Mouse (Mus musculus) myocyte (in vitro differentiated cells): ENCODE measurements around the gene Dact3. TPM values are rescaled to one million over a fixed set of nuclear protein-coding genes. Genes with fewer than 3 reads are reported as not detected.

Source experiments
- H3K27me3 ChIP-seq: one replicate; pipeline ENCODE4 v1.6.1; 2011; ENCODE audit not compliant: control insufficient read depth, insufficient read depth, insufficient read length
- H3K36me3 ChIP-seq: one replicate; pipeline ENCODE4 v1.6.1; 2011; ENCODE audit not compliant: control insufficient read depth, insufficient read depth
- H3K4me2 ChIP-seq: one replicate; pipeline ENCODE4 v1.6.1; 2011; ENCODE audit warnings: low read depth, control low read depth
- H3K4me3 ChIP-seq: one replicate; pipeline ENCODE4 v1.5.1; 2011; ENCODE audit warnings: mild to moderate bottlenecking, control low read depth, moderate library complexity
- H3K79me2 ChIP-seq: one replicate; pipeline ENCODE4 v1.6.1; 2011; ENCODE audit not compliant: control insufficient read depth, insufficient read depth
- H3ac ChIP-seq: one replicate; pipeline ENCODE4 v1.6.1; 2011; ENCODE audit not compliant: control insufficient read depth, insufficient read length
- CEBPB ChIP-seq: IDR thresholded peaks from 2 replicates; pipeline ENCODE4 v1.6.1; 2011; ENCODE audit warnings: mild to moderate bottlenecking, moderate library complexity; ENCODE audit not compliant: poor library complexity, insufficient read depth, severe bottlenecking
- E2F4 ChIP-seq: IDR thresholded peaks from one replicate; pipeline ENCODE4 v1.6.1; 2011; ENCODE audit warnings: mild to moderate bottlenecking, control low read depth, moderate library complexity; ENCODE audit not compliant: insufficient read depth
- MAX ChIP-seq: IDR thresholded peaks from one replicate; pipeline ENCODE4 v1.6.1; 2011; ENCODE audit warnings: low read depth, mild to moderate bottlenecking, control low read depth
- MYOD1 ChIP-seq, 3 experiments: IDR thresholded peaks; one replicate each; pipeline ENCODE4 v1.6.1; 2011; ENCODE audit warnings: control low read depth in 2 of 3, low read depth in 2 of 3, mild to moderate bottlenecking in 2 of 3, moderate library complexity in 1 of 3; ENCODE audit not compliant: insufficient read length in 2 of 3, control insufficient read depth in 1 of 3
- MYOG ChIP-seq, 3 experiments: IDR thresholded peaks; one replicate each; pipeline ENCODE4 v1.6.1; 2011; ENCODE audit warnings: control low read depth in 2 of 3, low read depth in 2 of 3, mild to moderate bottlenecking in 2 of 3; ENCODE audit not compliant: insufficient read length in 2 of 3, control insufficient read depth in 1 of 3, insufficient read depth in 1 of 3
- POLR2A ChIP-seq: IDR thresholded peaks from one replicate; pipeline ENCODE4 v1.6.1; 2011; ENCODE audit warnings: low read depth, mild to moderate bottlenecking, control low read depth, moderate library complexity; ENCODE audit not compliant: insufficient read length
- POLR2AphosphoS2 ChIP-seq: IDR thresholded peaks from one replicate; pipeline ENCODE4 v1.6.1; 2011; ENCODE audit warnings: low read depth, control low read depth; ENCODE audit not compliant: insufficient read length
- REST ChIP-seq: IDR thresholded peaks from one replicate; pipeline ENCODE4 v1.6.1; 2011; ENCODE audit warnings: mild to moderate bottlenecking, control low read depth, moderate library complexity; ENCODE audit not compliant: insufficient read depth, insufficient read length
- SRF ChIP-seq: IDR thresholded peaks from one replicate; pipeline ENCODE4 v1.6.1; 2011; ENCODE audit warnings: low read depth; ENCODE audit not compliant: control insufficient read depth, insufficient read length
- TCF12 ChIP-seq: IDR thresholded peaks from one replicate; pipeline ENCODE4 v1.6.1; 2011; ENCODE audit warnings: mild to moderate bottlenecking, control low read depth; ENCODE audit not compliant: poor library complexity, insufficient read depth, severe bottlenecking
- TCF3 ChIP-seq: IDR thresholded peaks from one replicate; pipeline ENCODE4 v1.6.1; 2011; ENCODE audit warnings: low read depth, control low read depth; ENCODE audit not compliant: insufficient read length
- USF1 ChIP-seq: IDR thresholded peaks from one replicate; pipeline ENCODE4 v1.6.1; 2011; ENCODE audit warnings: low read depth, mild to moderate bottlenecking, control low read depth, moderate library complexity
- polyA plus RNA-seq: library from polyadenylated mRNA; unstranded; fragments of >200 nt; fragmentation: generic; extraction: Trizol; gene quantifications from one replicate; pipeline ENCODE4 v1.2.1, GENCODE M21; 2012; ENCODE audit warnings: missing spikeins

The Dact3 gene
- polyA plus RNA-seq, 1 experiment: 10.0 TPM

- Histone ChIP-seq H3K27me3 (no peaks in the 10 kb centered on the region), H3ac (no peak overlapping the region), H3K4me2 (no peak overlapping the region), H3K4me3 (no peak overlapping the region), H3K79me2 (peaks cover under 1% of the 10 kb centered on the region), H3K36me3 (peaks cover 3% of the 10 kb centered on the region)
- TF ChIP-seq TCF12: no peak
- TF ChIP-seq POLR2AphosphoS2: peak; percentile 51
Measured at GRCm38 (mm10) chr7:16914453-16915343, 39.6 kb downstream of the Dact3 start.

DNA sequence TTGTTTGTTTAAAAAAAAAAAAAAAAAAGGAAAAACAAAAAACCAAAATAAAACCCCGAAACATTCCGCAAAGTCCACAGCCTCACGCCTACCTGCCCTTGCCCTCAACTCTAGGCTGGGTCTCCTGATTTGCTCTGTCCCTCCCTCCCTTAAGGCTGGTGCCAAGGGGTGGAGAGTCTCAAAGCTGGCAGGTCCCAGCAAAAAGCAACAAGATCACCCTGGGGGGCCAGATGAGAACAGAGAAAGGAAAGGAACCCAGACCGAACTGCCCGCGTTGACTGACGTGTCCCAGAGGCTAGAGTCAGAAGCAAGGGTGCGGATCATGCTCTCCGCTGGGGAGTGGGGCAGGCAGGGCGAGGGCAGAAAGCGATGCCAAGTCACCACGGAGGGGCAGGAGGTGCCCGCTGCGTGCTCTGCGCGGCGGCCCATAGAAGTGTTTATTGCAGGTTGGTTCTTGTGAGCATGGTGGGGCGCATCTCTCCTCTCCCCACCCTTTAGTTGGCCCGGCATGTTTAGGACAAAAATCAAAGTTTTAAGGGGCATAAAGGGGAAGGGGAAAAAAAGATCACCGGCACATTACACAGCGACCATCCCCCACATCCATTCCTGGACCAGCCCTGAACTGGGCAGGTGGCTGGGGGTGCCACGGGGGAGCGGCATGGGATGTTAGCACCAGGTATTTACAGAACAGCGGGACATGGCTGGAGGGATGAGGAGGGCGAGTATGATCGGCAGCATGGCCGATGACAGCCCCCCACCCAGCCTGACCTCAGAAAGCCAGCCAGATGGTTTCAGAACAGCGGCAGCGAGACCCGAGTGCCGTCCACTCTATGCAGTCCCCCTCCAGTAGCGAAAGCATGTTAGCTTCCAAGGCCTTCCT lies 40.6 kb downstream of the Dact3 start:
- Histone ChIP-seq H3K79me2 (peaks cover 10% of the 10 kb centered on the region), H3K36me3 (peaks cover 3% of the 10 kb centered on the region), H3K4me2 (no peak overlapping the region), H3K4me3 (no peak overlapping the region), H3K27me3 (no peaks in the 10 kb centered on the region), H3ac (no peak overlapping the region)
- TF ChIP-seq MYOG (IDR thresholded peaks at IDR 0.05; ENCODE audit: control insufficient read depth in 1 of 3, insufficient read depth in 1 of 3, insufficient read length in 2 of 3, low read depth in 2 of 3) (no peak), POLR2AphosphoS2 (peak; percentile 40)

DNA sequence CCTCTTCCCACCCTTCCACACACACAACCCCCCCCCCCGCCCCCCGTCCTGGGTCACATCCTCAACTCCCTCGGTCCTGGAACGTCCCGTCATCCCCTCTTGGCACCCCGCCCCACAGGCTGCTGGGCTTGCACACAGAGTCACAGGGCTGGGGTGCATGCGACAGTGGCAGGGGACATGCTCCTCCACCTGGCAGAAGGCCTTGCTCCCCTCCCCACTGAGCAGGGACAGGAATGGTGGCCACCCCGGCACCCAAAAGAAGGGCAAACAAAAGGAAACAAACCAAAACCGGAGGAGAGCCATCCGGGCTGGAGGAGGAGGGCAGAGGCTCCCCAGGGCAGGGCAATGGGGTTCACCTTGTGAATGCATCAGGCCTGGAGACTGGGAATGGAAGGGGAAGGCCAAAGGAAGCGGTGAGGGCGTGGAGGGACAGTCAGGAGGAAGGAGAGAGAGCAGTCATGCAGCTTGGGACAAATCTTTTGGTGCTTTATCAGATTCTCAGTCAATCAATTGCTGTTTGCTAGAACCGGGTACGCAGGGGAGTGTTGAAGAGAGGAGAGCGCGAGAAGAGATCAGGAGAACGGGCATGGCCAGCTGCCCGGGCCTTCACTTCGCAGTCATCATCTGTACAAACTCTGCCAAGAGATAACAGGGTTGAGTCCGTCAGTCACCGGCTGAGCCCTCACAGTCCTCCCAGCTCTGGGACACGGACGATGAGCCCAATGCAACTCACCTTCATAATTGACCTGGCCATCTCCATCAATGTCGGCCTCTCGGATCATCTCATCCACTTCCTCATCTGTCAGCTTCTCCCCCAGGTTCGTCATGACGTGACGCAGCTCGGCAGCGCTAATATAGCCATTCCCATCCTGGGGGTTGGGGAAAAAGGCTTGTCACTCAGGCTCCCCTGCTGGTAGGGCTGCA lies 41.5 kb downstream of the Dact3 start:
- TF ChIP-seq USF1 (no peak), MYOD1 (IDR thresholded peaks at IDR 0.05; ENCODE audit: control insufficient read depth in 1 of 3, insufficient read length in 2 of 3, low read depth in 2 of 3) (no peak), POLR2A (no peak), REST (no peak), MYOG (IDR thresholded peaks at IDR 0.05; ENCODE audit: control insufficient read depth in 1 of 3, insufficient read depth in 1 of 3, insufficient read length in 2 of 3, low read depth in 2 of 3) (no peak), E2F4 (no peak), MAX (no peak), POLR2AphosphoS2 (no peak), TCF3 (no peak), SRF (no peak), CEBPB (no peak), TCF12 (no peak)
- Histone ChIP-seq H3K4me2 (no peak overlapping the region), H3K27me3 (no peaks in the 10 kb centered on the region), H3K4me3 (no peak overlapping the region), H3K79me2 (peaks cover 19% of the 10 kb centered on the region), H3K36me3 (peaks cover 3% of the 10 kb centered on the region), H3ac (no peak overlapping the region)

GRCm38 (mm10) chr7:16917447-16917846 lies 42.3 kb downstream of the Dact3 start:
- Histone ChIP-seq H3K27me3 (no peaks in the 10 kb centered on the region), H3K4me2 (no peak overlapping the region), H3K36me3 (peaks cover 3% of the 10 kb centered on the region), H3ac (no peak overlapping the region), H3K4me3 (no peak overlapping the region), H3K79me2 (peaks cover 27% of the 10 kb centered on the region)
- TF ChIP-seq POLR2A (peak; percentile 1), TCF12 (no peak)

DNA sequence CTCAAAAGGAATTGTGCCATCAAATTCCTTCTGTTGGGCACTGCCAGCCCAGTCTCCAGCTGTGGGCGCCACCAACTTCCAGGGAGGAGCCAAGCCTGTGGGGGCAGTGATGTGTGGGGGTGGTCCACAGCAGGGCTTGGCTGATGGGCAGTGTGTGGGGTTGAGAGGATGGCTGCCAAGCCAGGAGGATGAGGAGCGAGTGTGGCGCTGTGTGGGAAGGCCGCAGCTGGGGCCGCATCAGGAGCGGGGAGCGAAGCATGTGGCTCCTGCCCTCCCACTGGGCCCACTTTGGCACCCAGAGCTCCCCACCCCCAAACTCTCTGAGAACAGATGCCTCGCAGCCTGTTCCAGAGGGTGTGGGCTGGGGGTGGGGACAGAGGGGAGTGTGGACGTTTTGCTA lies 42.9 kb downstream of the Dact3 start:
- H3K79me2 ChIP-seq: peaks cover 33% of the 10 kb centered on the region
- H3ac ChIP-seq: no peak overlapping the region
- H3K4me2 ChIP-seq: no peak overlapping the region
- peaks cover 3% of the 10 kb centered on the region for H3K36me3 ChIP-seq
- peak; percentile 42 for TF ChIP-seq POLR2AphosphoS2
- no peak for TF ChIP-seq MAX
- no peak for TF ChIP-seq TCF12
- no peak for TF ChIP-seq E2F4
- TF ChIP-seq MYOG (IDR thresholded peaks at IDR 0.05; ENCODE audit: control insufficient read depth in 1 of 3, insufficient read depth in 1 of 3, insufficient read length in 2 of 3, low read depth in 2 of 3): peak in 2 of 3 experiments; percentile 4 to 18
- TF ChIP-seq MYOD1 (IDR thresholded peaks at IDR 0.05; ENCODE audit: control insufficient read depth in 1 of 3, insufficient read length in 2 of 3, low read depth in 2 of 3): peak in 1 of 3 experiments; percentile 43
- no peaks in the 10 kb centered on the region for H3K27me3 ChIP-seq
- H3K4me3 ChIP-seq: no peak overlapping the region
